Mouse (Mus musculus) v-Abl transformed pro-B cells (cell line): Measurements from ENCODE around the gene 1700025G04Rik.

ENCODE experiments used
- in situ Hi-C, 2 experiments: fragments of 400-800 bp; cut with MboI; formaldehyde crosslinking; loops; one replicate each; pipeline ENCODE4 v1.15.1; 2025; ENCODE audit not compliant: unreplicated experiment in 2 of 2

1700025G04Rik gene

DNA sequence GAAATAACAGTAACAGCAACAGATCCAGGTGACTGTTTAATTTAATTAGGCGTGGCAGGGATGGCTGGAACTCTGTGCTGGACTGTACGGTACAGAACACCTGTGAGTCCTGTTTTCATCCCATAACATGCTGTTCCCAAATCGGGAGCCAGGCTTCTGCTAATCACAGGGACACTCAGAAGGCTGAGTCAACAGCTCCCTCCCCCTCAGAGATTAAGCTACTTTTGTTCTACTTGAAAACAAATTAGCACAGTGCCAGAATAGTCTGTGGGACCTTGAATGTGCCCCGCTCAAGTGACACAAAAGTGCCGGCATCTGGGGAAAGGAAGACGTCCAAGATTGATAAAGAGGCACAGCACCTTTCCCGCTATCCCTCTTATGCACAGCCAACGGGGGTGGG is 115.0 kb downstream of the 1700025G04Rik start:
- in situ Hi-C loops, result no loop called here

DNA sequence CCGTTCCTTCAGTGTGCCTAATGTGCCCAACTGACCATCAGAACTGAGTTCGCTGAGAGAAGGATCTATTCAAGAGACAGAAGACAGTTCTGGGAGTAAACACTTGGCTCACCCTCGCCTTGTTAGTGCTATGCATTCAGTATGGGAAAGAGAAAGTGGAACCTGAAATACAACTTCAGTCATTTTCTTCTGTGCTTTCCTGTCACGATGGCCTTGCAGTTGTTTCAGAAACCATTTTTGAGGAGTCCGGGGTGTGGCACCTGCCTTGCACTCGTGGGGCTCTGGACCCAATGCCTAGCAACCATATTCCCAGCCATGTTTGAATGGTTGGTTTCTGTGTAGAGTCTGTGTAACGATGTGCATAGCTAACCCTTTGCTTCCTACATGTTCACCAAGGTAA is 115.5 kb downstream of the 1700025G04Rik start:
- in situ Hi-C loops, result no loop called here

DNA sequence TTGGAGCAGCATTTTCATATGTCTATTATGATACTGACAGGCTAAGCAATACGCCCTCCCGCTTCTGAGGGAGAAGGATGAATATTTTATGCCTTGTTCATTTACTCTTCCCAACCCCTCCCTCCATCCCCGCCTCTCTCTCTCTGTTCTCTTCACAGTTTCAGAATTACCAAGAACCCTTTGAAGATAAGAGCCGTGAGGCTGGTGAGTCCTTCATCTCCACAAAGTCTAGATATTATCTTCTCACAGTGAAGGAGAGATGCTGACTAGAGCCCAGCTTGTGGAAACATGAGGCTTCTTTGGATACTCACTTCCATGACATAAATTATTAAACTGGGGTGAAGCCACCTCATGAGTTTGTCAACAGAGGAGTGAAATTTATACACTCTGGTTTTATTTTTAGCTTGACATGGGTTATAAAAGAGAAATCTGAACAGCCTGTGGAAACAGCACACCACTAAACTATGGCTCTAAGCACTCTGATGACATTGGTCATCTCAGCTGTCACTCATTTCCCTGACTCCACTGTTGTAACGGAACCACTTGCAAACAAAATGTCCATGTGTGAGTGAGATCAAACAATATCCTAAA is 116.7 kb downstream of the 1700025G04Rik start:
- in situ Hi-C loops, result no loop called here

DNA sequence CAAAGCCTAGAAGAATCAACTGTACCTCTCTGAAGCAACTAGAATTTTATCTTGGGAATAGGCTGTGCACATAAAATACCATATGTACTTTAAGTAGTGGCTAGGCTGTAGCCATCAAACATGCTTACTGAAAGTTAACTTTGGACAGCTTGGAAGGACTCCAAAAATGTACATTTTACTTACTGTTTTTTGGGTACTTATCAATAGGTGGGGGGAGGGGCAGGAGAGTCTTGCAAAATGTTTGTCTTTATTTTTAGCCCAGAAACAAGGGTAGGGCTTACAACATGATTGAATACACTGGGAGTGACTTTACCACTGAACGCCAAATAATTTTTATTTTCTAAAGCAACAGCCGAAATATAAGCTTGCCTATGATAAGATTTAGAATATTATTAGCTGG is 118.3 kb downstream of the 1700025G04Rik start:
- in situ Hi-C loops, result no loop called here

DNA sequence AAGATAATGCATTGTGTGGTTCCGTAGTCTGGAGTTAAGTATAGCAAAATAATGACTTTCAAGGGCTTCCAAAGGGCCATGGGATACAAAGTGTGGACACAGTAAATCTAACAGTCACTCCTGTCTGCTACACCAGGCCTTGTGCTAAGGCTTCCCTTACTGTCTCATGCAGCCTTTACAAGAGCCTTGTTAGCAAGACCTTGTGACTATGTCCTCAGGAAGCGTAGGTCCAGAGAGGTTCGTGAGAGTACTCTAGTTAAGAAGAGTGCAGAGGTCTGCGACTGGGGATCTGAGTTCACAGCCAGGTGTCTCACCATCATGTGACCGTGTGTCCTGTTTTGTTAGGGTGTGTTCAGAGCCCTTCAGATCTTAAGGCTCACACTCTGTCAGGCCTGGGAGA is 121.8 kb downstream of the 1700025G04Rik start:
- in situ Hi-C loops, result no loop called here

DNA sequence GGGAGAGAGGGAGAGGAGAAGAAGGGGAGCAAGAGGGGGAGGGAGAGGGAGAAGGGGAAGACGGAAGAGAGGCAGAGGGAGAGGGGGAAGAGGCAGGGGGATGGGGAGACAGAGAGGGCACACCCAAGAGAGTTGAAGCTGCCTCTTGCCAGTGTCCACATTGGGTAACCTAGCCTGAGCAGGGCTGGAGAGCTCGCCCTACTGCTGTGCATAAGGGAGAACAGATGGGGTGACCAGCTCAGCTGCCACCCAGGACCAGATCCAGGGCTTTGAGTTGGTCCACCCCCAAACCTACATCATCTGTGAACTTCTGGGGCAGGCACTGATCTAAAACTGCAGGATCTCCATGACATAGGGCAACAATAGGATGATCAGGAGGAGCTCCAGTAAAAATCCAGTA is 125.1 kb downstream of the 1700025G04Rik start:
- in situ Hi-C loops, result no loop called here

DNA sequence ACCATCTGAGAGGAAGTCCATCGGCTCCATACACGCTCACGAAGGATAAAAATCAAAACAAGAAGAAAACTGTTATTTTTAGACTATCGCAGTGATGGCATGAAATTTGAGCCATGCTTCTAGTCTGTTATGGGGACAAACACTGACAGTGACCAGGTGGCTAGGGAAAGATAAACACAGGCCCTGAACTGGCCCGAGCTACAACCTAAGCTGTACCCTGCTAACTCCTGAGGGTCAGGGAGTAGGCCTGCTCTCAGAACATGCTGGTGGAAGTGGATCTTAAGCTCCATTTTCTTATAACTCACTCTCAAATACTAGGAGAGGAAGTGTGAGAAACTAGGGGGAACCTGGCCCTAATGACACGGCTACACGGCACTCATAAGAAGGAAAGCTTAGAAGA is 126.7 kb downstream of the 1700025G04Rik start:
- in situ Hi-C loops, result no loop called here

DNA sequence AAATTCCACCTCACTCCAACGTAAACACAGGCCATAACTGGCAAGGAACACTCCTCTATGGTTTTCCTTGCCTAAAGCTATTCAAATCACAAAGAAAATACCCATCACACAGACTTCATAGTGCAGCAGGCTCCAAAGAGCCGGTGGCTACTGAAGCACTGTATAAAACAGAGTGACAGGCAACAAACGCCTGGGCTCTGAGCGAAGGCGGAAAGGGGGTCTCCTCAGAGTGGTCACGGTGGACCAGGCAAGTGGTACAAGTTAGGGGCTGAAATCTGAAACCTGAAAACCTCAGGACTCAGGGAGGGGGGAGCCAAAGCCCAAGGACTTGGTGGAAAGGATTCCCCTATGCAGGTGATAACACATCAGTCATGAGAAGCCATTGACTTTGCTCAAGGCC is 127.8 kb downstream of the 1700025G04Rik start:
- in situ Hi-C loops, result no loop called here

DNA sequence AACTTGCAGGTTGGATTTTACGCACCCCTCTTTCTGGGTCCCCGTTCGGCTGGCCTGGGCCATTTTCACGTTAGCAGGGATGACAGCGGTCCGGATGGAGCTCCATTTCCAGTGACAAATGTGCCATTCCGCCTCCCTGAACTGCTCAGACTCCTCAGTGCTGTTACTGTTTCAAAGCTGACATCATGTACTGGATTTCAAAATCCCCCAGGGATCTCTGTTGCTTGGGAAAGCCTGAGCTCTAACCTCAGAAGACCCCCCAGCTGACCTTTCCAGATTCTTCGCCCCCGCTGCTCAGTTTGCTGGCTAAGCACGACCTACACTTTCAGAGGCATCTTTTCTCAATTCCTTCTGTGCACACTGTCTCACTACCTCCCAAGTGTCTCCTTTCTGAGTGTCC is 128.7 kb downstream of the 1700025G04Rik start:
- in situ Hi-C loops, result no loop called here

DNA sequence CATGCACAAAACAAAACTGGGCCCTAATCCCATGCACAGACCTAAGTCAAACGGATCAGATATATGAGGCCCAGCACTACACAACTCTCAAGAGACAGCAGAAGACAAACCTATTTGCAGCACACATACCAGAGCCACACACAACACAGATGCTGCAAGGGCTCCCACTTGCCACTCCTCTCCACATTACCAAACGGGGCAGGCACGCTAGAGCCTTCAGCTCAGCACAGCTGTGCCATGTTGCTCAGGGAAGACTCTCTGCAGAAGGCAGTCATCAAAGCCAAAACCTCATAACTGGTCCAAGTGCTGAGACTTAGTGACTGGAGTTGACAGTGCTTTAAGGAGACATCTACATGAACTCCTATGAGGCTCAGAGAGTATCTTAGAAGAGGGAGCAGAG is 130.9 kb downstream of the 1700025G04Rik start:
- in situ Hi-C loops, result no loop called here

DNA sequence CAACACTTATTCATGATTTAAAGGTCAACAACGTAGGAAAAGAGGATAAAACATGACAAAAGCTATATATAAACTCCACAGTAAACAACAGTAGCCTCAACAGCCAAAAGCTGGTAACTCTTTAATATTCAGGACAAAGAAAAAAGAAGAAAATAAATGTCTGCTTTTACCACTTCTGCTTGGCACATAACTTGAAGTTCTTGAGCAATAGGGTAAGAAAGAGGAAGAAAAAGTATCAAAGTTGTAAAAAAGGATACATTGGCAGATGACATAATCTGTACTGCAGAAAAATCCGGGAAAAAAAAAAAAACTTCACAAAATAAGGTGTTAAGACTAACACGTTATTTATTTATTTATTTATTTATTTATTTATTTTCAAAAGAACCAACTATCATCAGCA is 131.5 kb downstream of the 1700025G04Rik start:
- in situ Hi-C loops, result no loop called here

DNA sequence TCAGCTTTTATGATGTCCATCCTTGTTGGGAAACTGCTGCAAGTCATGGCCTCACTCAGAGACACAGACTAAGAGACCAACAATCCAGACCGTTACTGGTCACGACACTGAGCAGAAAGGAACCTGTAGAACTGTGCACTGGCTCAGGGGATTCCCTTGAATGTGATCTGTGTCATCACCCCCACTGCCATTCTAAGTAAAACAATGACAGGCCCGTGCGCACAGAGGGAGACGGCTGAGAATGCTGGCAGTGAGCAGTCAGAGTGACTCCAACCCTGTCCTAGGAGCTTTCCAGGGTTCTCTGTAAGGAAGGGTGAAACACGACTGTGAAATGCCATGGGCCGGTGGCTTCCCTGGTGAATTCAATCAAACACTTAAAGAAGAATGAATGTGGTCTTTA is 132.3 kb downstream of the 1700025G04Rik start:
- in situ Hi-C loops, result no loop called here

DNA sequence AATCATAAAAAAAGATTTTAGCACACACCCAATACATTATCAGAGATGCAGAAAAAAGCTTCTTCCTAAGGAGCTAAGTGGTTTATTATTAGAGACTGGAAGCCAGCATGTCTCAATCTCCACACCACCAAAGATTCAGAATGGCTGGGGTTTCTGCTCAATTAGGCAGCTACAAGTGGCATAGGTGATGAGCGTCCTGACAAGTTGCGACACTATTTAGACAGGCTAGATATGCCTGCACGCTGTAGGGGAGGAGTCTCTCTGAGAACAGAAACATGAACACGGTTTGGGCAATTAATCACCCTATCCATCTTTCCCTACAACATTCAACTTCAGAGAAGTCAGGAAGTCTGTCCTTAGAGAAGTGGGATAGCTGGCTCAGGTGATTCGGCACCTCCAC is 134.1 kb downstream of the 1700025G04Rik start:
- in situ Hi-C loops, result no loop called here

DNA sequence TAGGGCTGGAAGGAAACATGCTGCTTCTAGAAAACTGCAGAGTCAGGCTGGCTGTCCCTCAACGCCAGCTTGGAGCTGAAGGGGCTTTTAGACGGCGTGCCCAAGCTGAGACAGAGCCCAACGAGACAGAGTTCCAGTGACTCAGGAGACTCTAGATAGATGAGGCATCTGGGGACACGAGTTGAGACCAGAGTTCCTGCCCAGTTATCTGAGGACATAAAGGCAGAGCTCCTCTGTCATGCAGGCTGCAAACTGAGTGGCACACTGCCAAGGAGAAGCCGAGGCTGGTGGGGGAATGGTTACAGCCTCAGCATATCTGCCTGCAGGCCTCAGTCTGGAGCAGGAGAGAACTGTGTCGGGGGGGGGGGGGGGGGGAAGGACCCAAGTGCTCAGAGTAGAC is 136.4 kb downstream of the 1700025G04Rik start:
- in situ Hi-C loops, result no loop called here

DNA sequence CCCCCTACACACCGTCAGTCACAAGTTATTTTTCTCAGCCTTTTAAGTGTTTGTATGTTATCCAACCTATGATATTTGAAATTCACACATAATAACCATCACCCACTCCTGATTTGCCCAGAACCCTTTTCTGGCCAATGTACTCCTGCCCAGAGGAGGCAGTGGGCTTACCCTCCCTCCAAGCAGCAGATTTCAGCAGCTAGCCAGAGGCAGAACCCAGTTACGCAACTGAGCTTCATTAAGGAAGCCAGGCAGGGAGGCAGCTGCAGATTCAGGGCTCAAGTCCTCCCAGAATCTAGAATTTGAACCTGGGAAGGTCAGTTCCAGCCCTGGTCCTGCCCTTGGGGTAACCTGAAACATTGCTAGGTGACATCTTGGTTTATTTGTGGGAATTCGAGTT is 141.9 kb downstream of the 1700025G04Rik start:
- in situ Hi-C loops, result no loop called here

DNA sequence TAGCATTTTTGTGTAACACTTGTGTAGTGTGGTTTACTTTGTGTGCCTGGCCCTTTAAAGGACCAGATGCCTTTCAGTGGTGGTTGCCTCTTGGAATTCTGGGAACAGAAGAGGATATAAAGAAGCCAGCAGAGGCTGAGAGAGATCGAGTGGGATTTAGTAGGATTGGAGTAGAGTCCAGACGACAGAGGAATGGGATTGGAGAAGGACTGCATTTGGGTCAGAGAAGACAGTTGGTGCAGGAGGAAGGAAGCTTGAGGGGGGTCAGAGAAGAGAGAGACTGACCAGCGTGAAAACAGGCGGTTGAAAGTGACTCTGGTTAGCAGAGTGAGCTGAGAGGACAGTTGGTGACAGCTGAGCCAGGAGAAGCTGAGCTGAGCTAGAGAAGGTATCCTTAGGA is 142.4 kb downstream of the 1700025G04Rik start:
- in situ Hi-C loops, result no loop called here

DNA sequence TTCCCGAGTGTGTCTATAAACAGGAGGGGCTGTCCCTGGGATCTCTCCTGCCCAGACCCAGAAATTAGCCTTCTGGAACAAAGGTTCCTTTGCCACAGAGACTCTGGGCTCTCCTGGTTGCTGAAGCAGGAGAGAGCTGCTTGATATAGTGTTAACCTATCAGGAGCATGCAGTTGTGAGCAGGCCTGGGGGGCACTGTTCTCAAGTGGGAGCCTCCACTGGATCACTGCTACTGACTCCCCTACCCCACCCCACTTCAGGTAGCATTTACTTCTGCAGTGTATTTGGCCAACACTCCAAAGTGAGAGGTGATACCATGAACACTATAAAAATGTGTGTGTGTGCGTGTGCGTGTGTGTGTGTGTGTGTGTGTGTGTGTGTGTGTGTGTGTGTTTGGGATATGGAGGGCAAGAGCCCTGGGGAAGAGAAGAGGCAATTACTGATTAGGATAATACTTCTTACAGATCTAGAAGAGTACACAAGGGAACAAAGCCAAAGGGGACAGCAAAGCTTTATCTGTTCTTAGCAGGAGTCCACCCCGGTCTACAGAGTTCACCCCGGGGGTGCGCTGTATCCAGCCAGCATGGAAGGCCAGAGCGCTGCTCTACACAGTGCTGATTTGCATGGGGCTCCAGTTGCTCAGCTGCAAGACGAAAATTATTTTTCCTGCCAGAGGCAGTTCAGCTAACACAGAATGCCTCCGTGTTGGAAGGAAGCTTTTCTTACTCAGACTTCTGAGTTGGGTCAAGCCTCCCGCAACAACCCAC is 145.3 kb downstream of the 1700025G04Rik start:
- in situ Hi-C loops, result no loop called here

DNA sequence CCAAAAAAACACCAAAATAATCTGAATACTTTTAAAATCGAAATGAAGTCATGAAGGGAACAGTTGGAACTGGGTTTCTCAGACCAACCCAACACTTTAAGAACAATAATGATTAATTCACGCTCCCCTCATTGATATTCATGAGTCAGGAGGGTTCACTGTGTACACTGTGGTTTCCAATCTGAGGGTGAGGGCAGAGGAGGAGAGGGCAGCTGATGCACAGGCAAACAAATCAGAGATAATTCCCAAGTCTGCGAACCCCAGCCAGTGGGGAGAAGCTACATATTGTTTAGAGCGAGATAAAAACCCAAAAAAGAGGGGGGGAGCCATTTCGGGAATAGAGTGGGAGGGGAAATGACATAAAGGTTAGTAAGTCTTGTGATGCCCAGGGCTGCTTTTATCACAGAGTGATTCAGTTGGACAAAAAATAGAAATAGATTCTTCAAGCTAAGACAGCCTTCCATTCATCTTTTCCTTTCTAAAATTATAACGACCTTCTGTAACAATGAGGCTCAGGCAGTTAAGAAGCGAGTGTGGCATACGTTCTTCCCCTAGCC is 146.2 kb downstream of the 1700025G04Rik start:
- in situ Hi-C loops, result no loop called here

DNA sequence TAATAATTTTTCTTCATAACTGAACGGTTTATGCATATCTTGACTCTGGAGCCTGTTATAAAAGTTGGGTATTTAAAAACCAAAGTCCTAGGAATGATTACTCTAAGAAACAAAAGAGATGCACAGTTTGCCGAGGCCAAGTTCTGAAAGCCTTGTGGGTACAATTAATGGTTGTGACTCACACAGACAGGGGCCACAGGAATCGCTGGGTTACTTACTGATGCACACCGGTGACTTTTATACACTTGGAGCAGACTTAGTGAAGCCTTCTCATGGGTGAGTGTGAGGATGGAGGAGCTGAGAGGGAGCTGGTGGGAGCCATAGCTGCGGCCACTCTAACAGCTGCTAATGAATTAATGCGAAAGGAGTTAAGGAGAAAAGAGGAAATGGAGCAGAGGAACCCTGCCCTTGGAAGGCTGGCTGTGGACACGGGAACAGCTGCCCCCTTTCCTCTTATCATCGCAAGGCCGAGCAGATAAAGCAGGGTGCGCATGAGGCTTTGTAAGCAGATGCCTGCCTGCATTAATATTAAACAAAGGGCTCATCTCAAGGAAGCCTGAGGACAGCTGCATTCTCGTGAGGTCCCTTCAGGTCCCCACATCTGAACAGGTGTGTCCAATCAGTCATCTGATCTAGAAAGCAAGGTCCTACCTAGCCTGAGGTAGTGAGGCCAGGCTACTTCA is 146.8 kb downstream of the 1700025G04Rik start:
- in situ Hi-C loops, result no loop called here

DNA sequence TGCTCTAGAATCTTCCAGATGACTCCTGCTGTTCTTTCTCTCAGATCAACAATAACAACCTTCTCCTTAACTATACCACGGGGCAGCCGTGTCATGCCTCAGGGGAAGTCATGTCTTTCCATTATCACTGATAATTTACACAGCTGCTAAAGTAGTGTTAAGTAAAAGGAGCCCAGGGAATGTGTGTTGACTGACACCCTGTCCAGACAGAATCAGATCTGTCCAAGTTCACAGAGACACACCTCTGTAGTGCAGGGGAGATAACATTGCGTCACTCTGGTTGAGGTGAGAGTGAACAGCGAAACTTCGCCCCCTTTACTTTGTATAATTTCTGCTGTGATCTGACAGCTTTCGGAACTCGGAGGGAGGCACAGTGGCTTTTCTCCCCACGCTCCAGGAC is 149.9 kb downstream of the 1700025G04Rik start:
- in situ Hi-C loops, result no loop called here

DNA sequence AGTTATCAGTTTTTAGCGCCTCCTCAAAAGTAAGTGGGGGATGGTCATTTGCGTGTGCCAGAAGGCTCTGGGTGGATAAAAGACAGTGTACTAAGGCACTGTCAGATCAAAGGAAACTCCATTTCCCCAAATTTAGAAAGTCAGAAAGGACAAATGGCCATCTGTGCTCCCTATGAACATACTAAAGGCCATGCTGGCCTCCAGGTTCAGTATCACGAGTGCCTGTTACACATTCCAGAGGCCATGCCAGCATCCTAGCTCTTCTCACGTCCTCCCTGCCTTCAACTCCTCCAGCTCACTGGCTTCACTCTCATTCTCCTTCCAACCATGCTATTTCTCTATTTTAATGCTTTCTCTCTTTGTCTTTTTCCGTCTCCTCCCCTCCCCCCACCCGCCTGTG is 150.4 kb downstream of the 1700025G04Rik start:
- in situ Hi-C loops, result no loop called here

DNA sequence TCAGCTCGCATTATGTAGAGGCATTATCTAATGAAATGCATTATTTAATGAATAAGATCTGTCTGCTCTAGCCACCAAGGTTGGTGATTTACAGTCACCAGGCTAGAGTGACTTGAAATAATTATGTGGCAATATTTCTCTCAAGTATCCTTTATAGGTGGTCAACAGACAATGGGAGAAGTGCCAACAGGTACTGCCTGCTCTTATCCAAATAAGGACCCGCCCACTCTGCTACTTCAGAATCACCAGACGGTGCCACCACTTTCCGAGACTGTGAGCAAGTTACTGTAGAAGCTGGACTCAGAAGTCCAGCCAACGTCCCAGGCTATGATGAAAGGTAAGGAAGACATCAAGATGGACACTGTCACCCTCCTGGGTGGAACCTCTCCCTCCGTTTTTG is 156.3 kb downstream of the 1700025G04Rik start:
- in situ Hi-C loops, result no loop called here
